Mouse (Mus musculus): Measurements from ENCODE around the gene Intu. TPM values are rescaled to one million over a fixed set of nuclear protein-coding genes. Genes with fewer than 3 reads are reported as not detected.

Gene Intu
- polyA plus RNA-seq, 1 experiment from 2014 or later, result 2.3 TPM

DNA sequence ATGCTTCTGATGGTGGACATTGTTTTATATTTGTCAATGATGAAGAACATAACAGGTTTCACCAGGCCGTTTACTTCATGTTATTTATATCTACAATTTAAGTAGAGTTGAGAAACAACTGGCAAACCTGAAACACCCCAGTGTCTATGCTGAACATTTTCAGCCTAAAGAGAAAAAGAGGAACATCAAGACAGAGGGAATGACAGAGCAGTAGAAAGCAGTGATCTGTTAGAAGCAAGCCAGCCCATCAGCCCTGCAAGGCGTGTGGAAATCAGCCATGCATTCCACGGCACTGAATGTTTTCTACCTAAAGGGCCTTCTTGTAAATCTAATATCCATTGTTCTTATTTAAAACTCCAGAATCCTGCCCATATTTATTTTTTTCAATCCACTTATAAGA, 12.8 kb upstream of the Intu start:
- Histone ChIP-seq H3K4me3 (no peak overlapping the region), H3K4me2 (no peak overlapping the region), H3K27me3 (no peaks in the 10 kb centered on the region), H3K4me1 (peaks cover 3% of the 10 kb centered on the region; the same call in 1 of the 2 replicates), H3K27ac (no peak overlapping the region), H3K9ac (no peak overlapping the region), H3K36me3 (no peaks in the 10 kb centered on the region), H3K9me3 (no peaks in the 10 kb centered on the region)
- ATAC-seq (ENCODE audit: insufficient number of reproducible peaks, low FRiP score, low TSS enrichment, low read depth), result no peak
- WGBS, result 68% methylated on average over 3 of the region's 3 CpGs

DNA sequence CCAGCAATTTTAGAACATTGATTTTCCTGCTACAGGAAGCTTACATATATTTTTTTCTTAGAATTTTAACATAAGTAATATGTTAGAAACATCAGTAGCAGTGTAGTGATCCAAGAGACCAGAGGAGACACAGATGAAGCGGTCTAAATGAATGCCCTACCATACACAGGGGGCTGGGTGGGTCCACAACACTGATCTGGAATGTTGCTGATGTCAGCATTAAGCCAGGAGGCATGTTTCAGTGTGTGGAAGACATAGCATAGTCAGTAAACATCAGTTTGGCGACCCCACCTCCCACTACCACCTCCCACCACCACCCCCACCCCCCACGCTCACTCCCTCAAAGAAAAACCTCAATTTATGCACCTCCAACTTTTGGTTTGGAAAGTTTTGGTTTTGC, 11.5 kb upstream of the Intu start:
- no peak overlapping the region for H3K4me2 ChIP-seq
- H3K4me1 ChIP-seq, result peaks cover 5% of the 10 kb centered on the region; the same call in 1 of the 2 replicates
- H3K9ac ChIP-seq, result no peak overlapping the region
- H3K27me3 ChIP-seq, result no peaks in the 10 kb centered on the region
- no peaks in the 10 kb centered on the region for H3K36me3 ChIP-seq
- no peak for ATAC-seq (ENCODE audit: insufficient number of reproducible peaks, low FRiP score, low TSS enrichment, low read depth)
- WGBS, result 70% methylated on average over 3 of the region's 3 CpGs
- no peaks in the 10 kb centered on the region for H3K9me3 ChIP-seq
- no peak overlapping the region for H3K4me3 ChIP-seq
- no peak overlapping the region for H3K27ac ChIP-seq

DNA sequence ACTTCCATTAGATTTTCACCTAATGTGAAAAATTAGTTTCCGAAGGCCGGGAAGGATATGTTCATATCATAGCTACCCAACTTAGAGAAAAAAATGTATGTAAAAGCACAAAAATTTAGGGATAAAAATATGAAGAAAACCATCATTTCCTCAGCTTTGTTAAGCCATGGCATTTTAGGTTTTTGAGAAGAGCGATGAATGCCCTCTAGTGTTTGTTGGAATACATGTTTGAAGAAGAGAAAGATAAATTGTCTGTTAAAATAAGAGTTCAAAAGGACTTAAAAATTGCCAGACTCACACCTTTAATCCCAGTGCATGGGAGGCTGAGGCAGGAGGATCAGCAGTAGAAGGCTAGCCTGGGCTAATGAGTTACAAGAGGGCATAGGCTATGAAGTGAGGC, 10.5 kb upstream of the Intu start:
- Histone ChIP-seq H3K4me2 (no peak overlapping the region), H3K9ac (no peak overlapping the region), H3K9me3 (no peaks in the 10 kb centered on the region), H3K27me3 (no peaks in the 10 kb centered on the region), H3K36me3 (no peaks in the 10 kb centered on the region), H3K27ac (no peak overlapping the region), H3K4me1 (peaks cover 5% of the 10 kb centered on the region; the same call in 1 of the 2 replicates), H3K4me3 (no peak overlapping the region)
- 93% methylated on average over 3 of the region's 3 CpGs for WGBS
- ATAC-seq (ENCODE audit: insufficient number of reproducible peaks, low FRiP score, low TSS enrichment, low read depth), result no peak

DNA sequence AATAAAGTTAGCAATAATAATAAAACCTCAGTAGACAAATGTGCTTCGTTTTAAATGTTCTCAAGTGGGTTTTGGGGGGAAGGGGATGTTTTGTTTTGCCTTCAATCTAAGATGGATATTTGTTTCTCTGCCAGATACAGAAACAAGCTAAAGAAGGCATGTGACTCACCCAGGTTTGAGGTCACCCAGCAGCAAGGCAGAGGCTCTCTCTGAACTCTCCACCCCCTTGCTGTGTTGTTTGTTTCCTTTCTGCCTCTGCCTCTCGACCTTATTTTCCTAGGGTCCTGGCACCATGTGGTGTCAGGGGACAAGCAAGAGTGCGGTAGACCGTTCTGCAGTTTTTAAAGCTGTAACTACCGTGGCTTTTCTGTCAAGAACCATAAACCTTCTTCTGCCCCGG, 8.6 kb upstream of the Intu start:
- Histone ChIP-seq H3K4me2 (no peak overlapping the region), H3K27ac (no peak overlapping the region), H3K27me3 (0 out of 2 replicates have a peak, but pooled peaks cover 2% of the 10 kb centered on the region), H3K9me3 (no peaks in the 10 kb centered on the region), H3K4me1 (peaks cover 6% of the 10 kb centered on the region; the same call in 1 of the 2 replicates), H3K9ac (no peak overlapping the region), H3K36me3 (no peaks in the 10 kb centered on the region), H3K4me3 (no peak overlapping the region)
- ATAC-seq (ENCODE audit: insufficient number of reproducible peaks, low FRiP score, low TSS enrichment, low read depth), result no peak
- WGBS, result 30% methylated on average over 6 of the region's 6 CpGs

DNA sequence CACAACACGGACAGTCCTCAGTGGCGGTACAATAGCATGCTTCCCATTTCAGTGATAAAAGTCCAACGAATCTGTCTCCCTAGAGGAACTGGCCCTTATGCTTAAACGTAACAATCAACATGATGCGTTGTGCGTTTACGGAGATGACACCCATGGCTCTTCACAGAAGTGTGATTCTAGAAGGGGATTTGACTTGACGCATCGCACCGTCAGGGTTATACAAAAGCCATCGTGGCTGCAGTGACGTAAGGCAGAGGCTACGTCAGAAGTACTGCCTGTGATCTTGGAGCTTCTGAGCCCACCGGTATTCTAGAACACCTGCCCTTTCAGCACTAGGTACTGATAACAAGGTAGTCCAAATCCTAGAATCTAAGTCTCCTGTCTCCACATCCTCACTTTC, 8.2 kb upstream of the Intu start:
- no peaks in the 10 kb centered on the region for H3K36me3 ChIP-seq
- H3K4me1 ChIP-seq, result peaks cover 10% of the 10 kb centered on the region; the same call in 1 of the 2 replicates
- WGBS, result 66% methylated on average over 14 of the region's 14 CpGs
- no peaks in the 10 kb centered on the region for H3K9me3 ChIP-seq
- no peak overlapping the region for H3K4me2 ChIP-seq
- H3K27ac ChIP-seq, result no peak overlapping the region
- 0 out of 2 replicates have a peak, but pooled peaks cover 2% of the 10 kb centered on the region for H3K27me3 ChIP-seq
- no peak for ATAC-seq (ENCODE audit: insufficient number of reproducible peaks, low FRiP score, low TSS enrichment, low read depth)
- H3K9ac ChIP-seq, result no peak overlapping the region
- no peak overlapping the region for H3K4me3 ChIP-seq

DNA sequence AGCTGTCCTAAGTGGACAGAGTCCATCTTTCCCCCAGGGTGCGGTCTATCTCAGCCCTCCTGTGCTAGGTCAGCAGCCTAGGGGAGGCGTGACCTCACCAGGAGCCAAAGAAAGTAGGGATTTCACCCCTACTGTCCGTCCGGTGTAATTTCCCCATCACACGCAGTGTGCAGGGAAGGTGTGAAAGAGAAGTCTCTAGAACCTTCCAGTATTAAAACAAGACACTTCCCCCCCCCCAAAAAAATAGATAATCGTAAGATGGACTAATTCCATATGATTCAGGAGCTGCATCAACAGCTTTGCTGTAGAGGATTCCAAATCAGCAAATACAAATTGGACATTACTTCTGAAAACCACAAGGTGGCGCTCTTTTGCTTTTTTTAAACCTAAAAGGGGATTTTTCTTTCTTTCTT, 7.7 kb upstream of the Intu start:
- no peak for ATAC-seq (ENCODE audit: insufficient number of reproducible peaks, low FRiP score, low TSS enrichment, low read depth)

DNA sequence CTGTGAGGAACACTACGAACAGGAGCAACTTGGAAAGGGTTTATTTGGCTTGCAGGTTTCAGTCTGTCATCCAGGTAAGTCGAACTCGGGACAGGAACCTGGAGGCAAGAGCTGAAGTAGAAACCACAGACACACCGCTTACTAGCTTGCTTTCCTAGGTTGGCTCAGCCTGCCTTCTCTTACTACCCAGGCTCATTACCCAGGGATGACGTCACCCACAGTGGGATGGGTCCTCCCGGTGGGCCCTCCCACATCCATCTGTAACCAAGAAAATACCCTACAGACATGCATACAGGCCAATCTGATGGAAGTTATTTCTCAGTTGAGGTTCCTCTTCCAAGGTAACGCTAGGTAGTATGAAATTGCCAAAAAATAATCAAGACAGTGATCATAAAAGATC, 6.2 kb upstream of the Intu start:
- peaks cover 12% of the 10 kb centered on the region; the same call in 1 of the 2 replicates for H3K4me1 ChIP-seq
- 85% methylated on average over 7 of the region's 7 CpGs for WGBS

More for the DNA sequence above, 7.7 kb upstream of the Intu start:
- H3K27me3 ChIP-seq, result 0 out of 2 replicates have a peak, but pooled peaks cover 2% of the 10 kb centered on the region
- no peak overlapping the region for H3K9ac ChIP-seq
- no peaks in the 10 kb centered on the region for H3K36me3 ChIP-seq
- no peak overlapping the region for H3K4me3 ChIP-seq
- no peak overlapping the region for H3K4me2 ChIP-seq
- WGBS, result 19% methylated on average over 7 of the region's 7 CpGs
- H3K4me1 ChIP-seq, result peaks cover 12% of the 10 kb centered on the region; the same call in 1 of the 2 replicates
- no peaks in the 10 kb centered on the region for H3K9me3 ChIP-seq
- no peak overlapping the region for H3K27ac ChIP-seq

DNA sequence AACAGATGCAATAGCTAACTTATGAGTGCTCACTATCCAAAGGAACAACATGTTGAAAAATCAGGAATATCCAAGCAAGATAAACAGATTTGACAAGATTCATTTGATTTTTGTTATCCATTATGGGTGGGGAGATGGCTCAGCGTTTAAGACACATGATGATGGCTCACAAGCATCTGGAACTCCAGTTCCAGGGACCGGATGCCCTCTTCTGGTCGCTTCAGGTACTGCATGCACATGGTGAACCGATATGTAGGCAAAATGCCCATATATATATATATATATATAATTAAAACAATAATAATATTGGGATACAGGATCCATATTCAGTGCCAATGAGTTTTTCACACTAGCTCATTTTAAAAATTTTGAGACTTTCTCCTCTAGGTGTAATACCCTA, 5.7 kb upstream of the Intu start:
- H3K9ac ChIP-seq, result no peak overlapping the region
- peaks cover 12% of the 10 kb centered on the region; the same call in 1 of the 2 replicates for H3K4me1 ChIP-seq
- 20% methylated on average over 4 of the region's 4 CpGs for WGBS
- H3K27me3 ChIP-seq, result peaks cover 6% of the 10 kb centered on the region; the same call in 1 of the 2 replicates
- H3K4me3 ChIP-seq, result no peak overlapping the region
- no peak for ATAC-seq (ENCODE audit: insufficient number of reproducible peaks, low FRiP score, low TSS enrichment, low read depth)
- H3K4me2 ChIP-seq, result no peak overlapping the region
- no peaks in the 10 kb centered on the region for H3K36me3 ChIP-seq
- no peak overlapping the region for H3K27ac ChIP-seq
- H3K9me3 ChIP-seq, result no peaks in the 10 kb centered on the region

More for the DNA sequence above, 6.2 kb upstream of the Intu start:
- Histone ChIP-seq H3K27me3 (peaks cover 6% of the 10 kb centered on the region; the same call in 1 of the 2 replicates), H3K27ac (no peak overlapping the region), H3K9ac (no peak overlapping the region), H3K9me3 (no peaks in the 10 kb centered on the region), H3K4me2 (no peak overlapping the region), H3K4me3 (no peak overlapping the region), H3K36me3 (no peaks in the 10 kb centered on the region)
- no peak for ATAC-seq (ENCODE audit: insufficient number of reproducible peaks, low FRiP score, low TSS enrichment, low read depth)

DNA sequence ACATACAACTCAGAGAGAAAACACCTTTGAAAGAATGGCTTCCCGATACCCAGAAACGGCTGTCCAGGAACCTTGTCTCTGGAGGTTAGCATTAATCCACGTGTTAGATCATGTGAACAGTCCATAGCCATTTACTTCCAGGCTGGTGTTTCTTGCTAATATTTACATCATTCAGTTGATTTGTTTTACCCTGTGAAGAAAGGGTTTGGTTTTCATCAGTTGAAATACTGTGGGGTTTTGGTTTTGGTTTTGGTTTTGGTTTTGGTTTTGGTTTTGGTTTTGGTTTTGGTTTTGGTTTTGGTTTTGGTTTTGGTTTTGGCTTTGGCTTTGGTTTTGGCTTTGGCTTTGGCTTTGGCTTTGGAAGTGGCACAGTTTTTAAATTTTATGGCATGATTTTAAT, 5.0 kb upstream of the Intu start:
- Histone ChIP-seq H3K9me3 (no peaks in the 10 kb centered on the region), H3K4me3 (no peak overlapping the region), H3K36me3 (no peaks in the 10 kb centered on the region), H3K27ac (no peak overlapping the region), H3K9ac (no peak overlapping the region), H3K4me2 (no peak overlapping the region), H3K4me1 (peaks cover 13% of the 10 kb centered on the region), H3K27me3 (peaks cover 7% of the 10 kb centered on the region; the same call in 1 of the 2 replicates)
- WGBS, result 86% methylated on average over 3 of the region's 3 CpGs
- ATAC-seq (ENCODE audit: insufficient number of reproducible peaks, low FRiP score, low TSS enrichment, low read depth), result no peak

DNA sequence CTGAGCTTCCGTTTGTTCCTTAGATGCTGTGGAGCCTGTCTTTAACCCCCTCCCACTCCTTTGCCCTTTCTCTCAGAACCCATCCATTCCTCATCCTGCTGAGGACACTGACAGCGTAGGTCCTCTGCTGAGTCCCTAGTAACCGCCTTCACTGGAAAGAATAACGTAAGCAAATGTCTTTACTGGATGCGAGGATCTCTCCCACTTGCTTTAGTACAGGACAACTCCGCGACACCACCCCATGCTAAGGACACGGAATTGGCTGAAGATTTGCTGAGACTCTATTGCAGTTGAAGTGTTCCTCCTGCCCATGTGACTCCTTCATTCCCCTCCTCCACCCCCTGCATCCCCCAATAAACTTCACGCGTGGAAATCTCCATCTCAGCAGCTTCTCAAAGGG, 3.9 kb upstream of the Intu start:
- no peak overlapping the region for H3K4me2 ChIP-seq
- H3K27me3 ChIP-seq, result peaks cover 15% of the 10 kb centered on the region
- no peak for ATAC-seq (ENCODE audit: insufficient number of reproducible peaks, low FRiP score, low TSS enrichment, low read depth)
- no peak overlapping the region for H3K9ac ChIP-seq
- no peak overlapping the region for H3K4me3 ChIP-seq
- H3K27ac ChIP-seq, result no peak overlapping the region
- H3K4me1 ChIP-seq, result peaks cover 22% of the 10 kb centered on the region
- no peaks in the 10 kb centered on the region for H3K36me3 ChIP-seq
- no peaks in the 10 kb centered on the region for H3K9me3 ChIP-seq
- WGBS, result 61% methylated on average over 10 of the region's 10 CpGs

DNA sequence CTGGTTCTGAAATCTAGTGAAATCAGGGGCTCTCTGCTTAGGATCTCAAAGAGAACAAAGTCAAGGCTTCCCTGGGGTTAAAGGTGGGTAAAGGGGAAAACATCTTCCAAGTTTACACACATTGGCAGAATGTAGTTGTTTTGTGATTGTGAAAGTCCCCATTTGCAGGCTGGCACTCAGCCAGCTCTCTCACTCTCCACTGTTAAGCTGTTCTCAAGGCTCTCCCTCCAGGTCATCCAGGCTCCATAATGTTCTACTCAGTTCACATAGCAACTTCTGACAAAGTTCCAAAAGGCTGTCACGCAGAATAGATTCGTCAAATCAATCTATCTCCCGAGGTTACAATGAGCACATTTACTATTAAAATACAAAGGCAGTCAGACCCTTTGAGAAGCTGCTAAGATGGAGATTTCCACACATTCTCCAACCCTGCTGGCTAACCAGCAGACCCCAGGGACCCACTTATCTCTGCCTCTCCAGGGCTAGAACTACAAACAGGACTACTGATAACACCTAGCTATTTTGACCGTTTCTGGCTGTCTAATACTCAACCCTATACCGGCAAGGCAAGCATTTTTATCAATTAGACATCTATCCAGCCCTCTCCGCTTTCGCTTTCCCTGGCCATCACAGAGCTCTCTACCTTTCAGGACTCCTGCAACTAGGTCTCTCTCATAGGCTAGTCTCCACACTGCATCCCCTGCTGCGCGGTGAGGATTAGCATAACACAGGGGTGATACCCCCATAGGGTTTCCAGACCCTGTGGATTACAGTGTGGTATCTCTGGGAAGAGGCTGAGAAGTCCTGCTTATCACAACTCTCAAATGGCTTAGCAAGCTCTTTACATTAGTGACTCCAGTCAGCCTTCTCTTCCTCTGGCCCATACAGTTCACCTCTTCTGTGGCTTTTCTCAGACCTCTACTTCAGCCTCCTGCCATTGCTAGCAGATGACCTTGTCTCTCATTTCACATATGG, 2.8 kb upstream of the Intu start:
- WGBS, result 34% methylated on average over 9 of the region's 9 CpGs
- no peak for ATAC-seq (ENCODE audit: insufficient number of reproducible peaks, low FRiP score, low TSS enrichment, low read depth)
- Histone ChIP-seq H3K9me3 (no peaks in the 10 kb centered on the region), H3K27ac (no peak overlapping the region), H3K4me2 (no peak overlapping the region), H3K4me3 (no peak overlapping the region), H3K9ac (no peak overlapping the region), H3K36me3 (no peaks in the 10 kb centered on the region), H3K27me3 (peaks cover 22% of the 10 kb centered on the region), H3K4me1 (peaks cover 22% of the 10 kb centered on the region)

DNA sequence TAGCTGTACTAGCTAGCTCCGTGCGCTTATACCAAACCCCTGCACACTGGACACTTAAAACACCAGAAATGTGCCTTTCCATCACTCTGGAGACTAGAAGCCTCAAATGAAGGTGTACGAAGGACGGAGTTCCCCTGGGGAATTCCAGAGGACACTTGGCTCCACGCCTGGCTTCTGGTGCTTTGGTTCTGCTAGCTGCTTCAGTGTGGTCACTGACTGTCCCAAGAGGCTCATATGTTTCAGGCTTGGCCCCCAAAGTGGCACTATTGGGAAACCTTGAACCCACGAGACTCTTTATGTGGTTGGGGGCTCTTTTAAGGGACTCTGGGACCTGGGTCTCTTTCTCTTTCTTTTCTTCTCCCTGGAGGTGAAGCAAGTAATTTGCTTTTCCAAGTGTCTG, 2.1 kb upstream of the Intu start:
- Histone ChIP-seq H3K27me3 (peaks cover 22% of the 10 kb centered on the region), H3K4me1 (peaks cover 20% of the 10 kb centered on the region), H3K27ac (no peak overlapping the region), H3K9me3 (no peaks in the 10 kb centered on the region), H3K4me3 (no peak overlapping the region), H3K4me2 (no peak overlapping the region), H3K36me3 (no peaks in the 10 kb centered on the region), H3K9ac (no peak overlapping the region)
- no peak for ATAC-seq (ENCODE audit: insufficient number of reproducible peaks, low FRiP score, low TSS enrichment, low read depth)
- WGBS, result 71% methylated on average over 6 of the region's 6 CpGs

Measured in limb, embryonic 15.5 days (tissue).